In the genomic region with DNA sequence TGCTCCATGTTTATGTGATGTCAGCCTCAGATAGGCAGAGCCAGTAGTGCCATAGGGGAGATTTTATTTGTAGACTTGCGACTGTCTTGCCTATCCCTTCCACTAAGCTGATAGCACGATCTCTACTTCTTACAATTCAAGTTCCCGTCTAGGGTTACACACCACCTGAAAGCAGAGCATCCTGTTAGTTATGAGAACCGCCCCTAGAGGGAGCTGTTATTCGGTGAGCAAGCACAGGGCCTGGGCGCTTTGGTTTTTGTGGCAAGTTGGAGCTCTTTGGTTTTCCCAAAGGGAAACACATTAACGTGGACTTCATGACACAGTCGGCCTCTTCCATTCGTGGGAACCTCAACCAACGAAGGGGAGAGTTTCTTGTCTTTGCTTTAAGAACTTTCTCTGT, we compare ENCODE assay signal across 10 mouse cellular contexts. TPM values are rescaled to one million over a fixed set of nuclear protein-coding genes. Genes with fewer than 3 reads are reported as not detected.
DNase-seq lines count a peak whose midpoint lies in the region; ATAC-seq and TF ChIP-seq lines count a peak whose summit lies in the region.
"Had no signal": no experiment of that assay in that cellular context is flagged by ENCODE, and none has a peak within 500 bp of the region (broad histone marks: within the 10 kb centered on the region; RNA-seq: fewer than 3 reads in every experiment).

No protein-coding gene starts in this region.

- H3K27me3 ChIP-seq in neural tube, embryonic 15.5 days (replicated peaks), result no peaks in the 10 kb centered on the region
- H3K27me3 ChIP-seq in stomach, postnatal 0 days (ENCODE audit: control insufficient read depth, insufficient read depth, low read length), result no peaks in the 10 kb centered on the region

- H3K4me3 ChIP-seq in neural tube, embryonic 15.5 days (replicated peaks), result no peak overlapping the region
- H3K4me3 ChIP-seq in bone marrow macrophage, adult 2 months (ENCODE audit: insufficient read depth, low read length), result no peak overlapping the region
- H3K4me3 ChIP-seq in stomach, postnatal 0 days (ENCODE audit: low read depth, low read length), result no peak overlapping the region

- H3K27ac ChIP-seq in neural tube, embryonic 15.5 days (replicated peaks), result no peak overlapping the region
- no peak overlapping the region for H3K27ac ChIP-seq in bone marrow macrophage, adult 2 months (ENCODE audit: insufficient read depth, low read depth, low read length)
- H3K27ac ChIP-seq in stomach, postnatal 0 days (replicated peaks), result no peak overlapping the region

- H3K9me3 ChIP-seq in neural tube, embryonic 15.5 days (replicated peaks), result no peaks in the 10 kb centered on the region
- H3K9me3 ChIP-seq in stomach, postnatal 0 days (ENCODE audit: control insufficient read depth, low read length), result no peaks in the 10 kb centered on the region

- TF ChIP-seq CTCF in bone marrow macrophage, adult 2 months (IDR thresholded peaks at IDR 0.05; ENCODE audit: low read depth, low read length), result peak; percentile 53
- TF ChIP-seq CTCF in stomach, postnatal 0 days (IDR thresholded peaks at IDR 0.05; ENCODE audit: low read depth), result peak; percentile 82

- no peak for TF ChIP-seq POLR2A in bone marrow macrophage, adult 2 months (IDR thresholded peaks at IDR 0.05; ENCODE audit: borderline replicate concordance, low read depth, low read length)

- peaks cover 61% of the 10 kb centered on the region for H3K36me3 ChIP-seq in neural tube, embryonic 15.5 days
- 0 out of 2 replicates have a peak, but pooled peaks cover 4% of the 10 kb centered on the region for H3K36me3 ChIP-seq in stomach, postnatal 0 days (ENCODE audit: control insufficient read depth, insufficient read depth, low read length)

- peak; percentile 81 to 84 for DNase-seq in cerebellum, postnatal 10 days
- no peak for DNase-seq in cerebellum, adult 11-12 months
- peak; percentile 30 for DNase-seq in neural tube, embryonic 10.5 days (ENCODE audit: extremely low spot score, low spot score)
- peak; percentile 71 for DNase-seq in heart, postnatal 4 days
- peak; percentile 54 to 80 for DNase-seq in lung, adult 18-20 months
- peak; percentile 68 for DNase-seq in stomach, postnatal 0 days (ENCODE audit: low spot score)

- H3K9ac ChIP-seq in neural tube, embryonic 15.5 days (replicated peaks), result no peak overlapping the region
- no peak overlapping the region for H3K9ac ChIP-seq in stomach, postnatal 0 days (ENCODE audit: low read length)

- H3K4me1 ChIP-seq in neural tube, embryonic 15.5 days, result no peaks in the 10 kb centered on the region
- 0 out of 2 replicates have a peak, but pooled peaks cover 2% of the 10 kb centered on the region for H3K4me1 ChIP-seq in bone marrow macrophage, adult 2 months (ENCODE audit: control insufficient read depth, insufficient read depth, low read length)
- no peaks in the 10 kb centered on the region for H3K4me1 ChIP-seq in stomach, postnatal 0 days (replicated peaks; ENCODE audit: control insufficient read depth, insufficient read depth)

- TF ChIP-seq EP300 in stomach, postnatal 0 days (optimal IDR thresholded peaks at IDR 0.05), result no peak

- ATAC-seq in neural tube, embryonic 15.5 days (ENCODE audit: low FRiP score), result no peak
- peak; percentile 31 for ATAC-seq in stomach, postnatal 0 days (ENCODE audit: low FRiP score, low TSS enrichment)

- 35% methylated on average over 10 of the region's 10 CpGs for WGBS in neural tube, embryonic 15.5 days
- WGBS in stomach, postnatal 0 days, result 34% methylated on average over 10 of the region's 10 CpGs

- no peak overlapping the region for H3K4me2 ChIP-seq in neural tube, embryonic 15.5 days
- no peak overlapping the region for H3K4me2 ChIP-seq in stomach, postnatal 0 days (replicated peaks; ENCODE audit: low read depth)

RNA-seq across cellular contexts. Expression of gene Trp53tg5, which starts 3.3 kb away (rescaled TPM):
- polyA plus RNA-seq in neural tube, embryonic 15.5 days (2015; fragmentation: Nextera tagmentation; extraction: Ambion mirVana), result not detected in 2 replicates
- not detected in 2 replicates for polyA plus RNA-seq in bone marrow macrophage, adult 2 months (2012; ENCODE audit: insufficient read depth, insufficient read length, missing spikeins)
- total RNA-seq in heart, postnatal 4 days (2021), result not detected
- polyA plus RNA-seq in stomach, postnatal 0 days (2015; fragmentation: Nextera tagmentation; extraction: Ambion mirVana), result not detected in 2 replicates
- total RNA-seq: adrenal gland, adult 18-20 months; layer of hippocampus, adult 8-10 months had no signal

RNA-seq across cellular contexts. Expression of gene Gm20458, which starts 9.5 kb away (rescaled TPM):
- 4.5 and 5.8 TPM in 2 replicates for polyA plus RNA-seq in neural tube, embryonic 15.5 days (2015; fragmentation: Nextera tagmentation; extraction: Ambion mirVana)
- polyA plus RNA-seq in bone marrow macrophage, adult 2 months (2012; ENCODE audit: insufficient read depth, insufficient read length, missing spikeins), result not detected in 2 replicates
- 1 to 10 TPM; 2.5 to 4.3 TPM for total RNA-seq in heart, postnatal 4 days (2021)
- 26.9 and 28.1 TPM in 2 replicates for polyA plus RNA-seq in stomach, postnatal 0 days (2015; fragmentation: Nextera tagmentation; extraction: Ambion mirVana)

RNA-seq across cellular contexts. Expression of gene Sys1, which starts 13.5 kb away (rescaled TPM):
- 86.8 and 92.7 TPM in 2 replicates for polyA plus RNA-seq in neural tube, embryonic 15.5 days (2015; fragmentation: Nextera tagmentation; extraction: Ambion mirVana)
- polyA plus RNA-seq in bone marrow macrophage, adult 2 months (2012; ENCODE audit: insufficient read depth, insufficient read length, missing spikeins), result 33.3 and 33.9 TPM in 2 replicates
- total RNA-seq in heart, postnatal 4 days (2021), result 10 to 100 TPM; 20.2 to 23.1 TPM
- 46.9 and 48.6 TPM in 2 replicates for polyA plus RNA-seq in stomach, postnatal 0 days (2015; fragmentation: Nextera tagmentation; extraction: Ambion mirVana)

RNA-seq across cellular contexts. Expression of gene Dbndd2, which starts 15.7 kb away (rescaled TPM):
- polyA plus RNA-seq in neural tube, embryonic 15.5 days (2015; fragmentation: Nextera tagmentation; extraction: Ambion mirVana), result 22.2 and 25.3 TPM in 2 replicates
- 67.6 and 75.8 TPM in 2 replicates for polyA plus RNA-seq in bone marrow macrophage, adult 2 months (2012; ENCODE audit: insufficient read depth, insufficient read length, missing spikeins)
- 10 to 100 TPM; 19.2 to 21.2 TPM for total RNA-seq in heart, postnatal 4 days (2021)
- polyA plus RNA-seq in stomach, postnatal 0 days (2015; fragmentation: Nextera tagmentation; extraction: Ambion mirVana), result 27.3 and 27.8 TPM in 2 replicates

RNA-seq across cellular contexts. Expression of gene Sdc4, which starts 26.6 kb away (rescaled TPM):
- polyA plus RNA-seq in neural tube, embryonic 15.5 days (2015; fragmentation: Nextera tagmentation; extraction: Ambion mirVana), result 9.0 and 26.2 TPM in 2 replicates
- polyA plus RNA-seq in bone marrow macrophage, adult 2 months (2012; ENCODE audit: insufficient read depth, insufficient read length, missing spikeins), result 125 and 132 TPM in 2 replicates
- total RNA-seq in heart, postnatal 4 days (2021), result 10 to 100 TPM; 22.1 to 25.8 TPM
- polyA plus RNA-seq in stomach, postnatal 0 days (2015; fragmentation: Nextera tagmentation; extraction: Ambion mirVana), result 133 and 143 TPM in 2 replicates
